Mouse (Mus musculus) left cerebral cortex, postnatal 25 days (tissue): ENCODE measurements around the gene Grem1. TPM values are rescaled to one million over a fixed set of nuclear protein-coding genes. Genes with fewer than 3 reads are reported as not detected.

Experiments
- DNase-seq, 2 experiments: peaks; one replicate each; pipeline ENCODE4 v3.0.0; 2022; ENCODE audit warnings: low spot score in 2 of 2, mixed read lengths in 1 of 2
- intact Hi-C: fragments of 180-260 bp; cut with DNase I; formaldehyde crosslinking; loops from one replicate; pipeline ENCODE4 v1.15.1; 2025
- total RNA-seq, 2 experiments: library from RNA; stranded (reverse); gene quantifications; 2 replicates each; pipeline ENCODE4 v1.2.3; 2021

Gene Grem1
- 1 to 10 TPM; 1.3 to 1.5 TPM for total RNA-seq

- intact Hi-C loops: no loop called here
- no peak for DNase-seq
These were observed at the start of gene Grem1 for GRCm38 (mm10) chr2:113758311-113759161. TSS of gene Grem1 (minus strand) at chr2:113758646.

- peak; percentile 42 to 49 for DNase-seq
- intact Hi-C loops: loop anchor here (5.0 kb wide), 2 partner anchors 270 to 315 kb away; no protein-coding TSS in a partner anchor
These were observed 49.2 kb upstream of the Grem1 start for GRCm38 (mm10) chr2:113807640-113808039.

GRCm38 (mm10) chr2:113806851-113807577, 48.6 kb upstream of the Grem1 start:
- intact Hi-C loops: loop anchor here (5.0 kb wide), 2 partner anchors 270 to 315 kb away; no protein-coding TSS in a partner anchor
- DNase-seq: no peak

- peak in 1 of 2 experiments; percentile 79 for DNase-seq
- intact Hi-C loops: loop anchor here (5.0 kb wide), 2 partner anchors 268 to 313 kb away; no protein-coding TSS in a partner anchor
These were observed 47.3 kb upstream of the Grem1 start for GRCm38 (mm10) chr2:113805765-113806164.

- intact Hi-C loops: no loop called here
These were observed 45.3 kb upstream of the Grem1 start for GRCm38 (mm10) chr2:113803753-113804152.

GRCm38 (mm10) chr2:113800846-113801245, 42.4 kb upstream of the Grem1 start:
- intact Hi-C loops: no loop called here
- no peak for DNase-seq

More at GRCm38 (mm10) chr2:113803753-113804152, 45.3 kb upstream of the Grem1 start:
- DNase-seq: no peak

GRCm38 (mm10) chr2:113798605-113799004, 40.2 kb upstream of the Grem1 start:
- intact Hi-C loops: no loop called here
- no peak for DNase-seq

- intact Hi-C loops: no loop called here
- DNase-seq: no peak
These were observed 36.7 kb upstream of the Grem1 start for GRCm38 (mm10) chr2:113795186-113795585.

- DNase-seq: no peak
- intact Hi-C loops: no loop called here
These were observed 35.1 kb upstream of the Grem1 start for GRCm38 (mm10) chr2:113793521-113793920.

GRCm38 (mm10) chr2:113788821-113789387, 30.5 kb upstream of the Grem1 start:
- DNase-seq: no peak
- intact Hi-C loops: no loop called here

GRCm38 (mm10) chr2:113787882-113788281, 29.4 kb upstream of the Grem1 start:
- intact Hi-C loops: no loop called here

GRCm38 (mm10) chr2:113784851-113785250, 26.4 kb upstream of the Grem1 start:
- no peak for DNase-seq
- intact Hi-C loops: no loop called here

More at GRCm38 (mm10) chr2:113787882-113788281, 29.4 kb upstream of the Grem1 start:
- DNase-seq: no peak

- intact Hi-C loops: no loop called here
- DNase-seq: no peak
These were observed 23.1 kb upstream of the Grem1 start for GRCm38 (mm10) chr2:113781521-113781920.

- intact Hi-C loops: no loop called here
- peak in 1 of 2 experiments; percentile 47 for DNase-seq
These were observed 22.7 kb upstream of the Grem1 start for GRCm38 (mm10) chr2:113781107-113781506.

GRCm38 (mm10) chr2:113779336-113779735, 20.9 kb upstream of the Grem1 start:
- DNase-seq: peak in 1 of 2 experiments; percentile 46
- intact Hi-C loops: no loop called here

- no peak for DNase-seq
- intact Hi-C loops: no loop called here
These were observed 19.6 kb upstream of the Grem1 start for GRCm38 (mm10) chr2:113778036-113778435.

GRCm38 (mm10) chr2:113776297-113776696, 17.9 kb upstream of the Grem1 start:
- DNase-seq: no peak
- intact Hi-C loops: no loop called here

- no peak for DNase-seq
- intact Hi-C loops: no loop called here
These were observed 15.8 kb upstream of the Grem1 start for GRCm38 (mm10) chr2:113774150-113774805.

- DNase-seq: peak in 1 of 2 experiments; percentile 59
- intact Hi-C loops: no loop called here
These were observed 10.3 kb upstream of the Grem1 start for GRCm38 (mm10) chr2:113768541-113769303.
